Mouse (Mus musculus) adrenal gland, adult (tissue): ENCODE results near the gene Muc3.
"Not testable (repeated sequence)": the region's sequence is repeated elsewhere in the genome, so short reads cannot be mapped to it uniquely, and the experiment has no call there.

Source experiments
- DNase-seq, 2 experiments: peaks; one replicate each; pipeline ENCODE4 v3.0.0; 2022 to 2023; ENCODE audit warnings: low spot score in 1 of 2; ENCODE audit not compliant: inconsistent age in 2 of 2

Muc3 gene

GRCm38 (mm10) chr5:137123516-137123915 lies 25.6 kb downstream of the Muc3 start:
- no peak for DNase-seq

- DNase-seq, result peak; percentile 68 to 93
Observed at GRCm38 (mm10) chr5:137122686-137123193, 26.4 kb downstream of the Muc3 start.

- DNase-seq, result no peak
Observed at GRCm38 (mm10) chr5:137121280-137121679, 27.8 kb downstream of the Muc3 start.

- DNase-seq, result no peak
Observed at GRCm38 (mm10) chr5:137118878-137119277, 30.2 kb downstream of the Muc3 start.

GRCm38 (mm10) chr5:137117994-137118393 lies 31.1 kb downstream of the Muc3 start:
- not testable (repeated sequence) for DNase-seq

- DNase-seq, result no peak
Observed at GRCm38 (mm10) chr5:137116987-137117386, 32.1 kb downstream of the Muc3 start.

- DNase-seq, result peak; percentile 86 to 96
Observed at GRCm38 (mm10) chr5:137115866-137116847, 33.0 kb downstream of the Muc3 start, which contains the start of gene Trim56. TSS of gene Trim56 (minus strand) at chr5:137116209.

DNA sequence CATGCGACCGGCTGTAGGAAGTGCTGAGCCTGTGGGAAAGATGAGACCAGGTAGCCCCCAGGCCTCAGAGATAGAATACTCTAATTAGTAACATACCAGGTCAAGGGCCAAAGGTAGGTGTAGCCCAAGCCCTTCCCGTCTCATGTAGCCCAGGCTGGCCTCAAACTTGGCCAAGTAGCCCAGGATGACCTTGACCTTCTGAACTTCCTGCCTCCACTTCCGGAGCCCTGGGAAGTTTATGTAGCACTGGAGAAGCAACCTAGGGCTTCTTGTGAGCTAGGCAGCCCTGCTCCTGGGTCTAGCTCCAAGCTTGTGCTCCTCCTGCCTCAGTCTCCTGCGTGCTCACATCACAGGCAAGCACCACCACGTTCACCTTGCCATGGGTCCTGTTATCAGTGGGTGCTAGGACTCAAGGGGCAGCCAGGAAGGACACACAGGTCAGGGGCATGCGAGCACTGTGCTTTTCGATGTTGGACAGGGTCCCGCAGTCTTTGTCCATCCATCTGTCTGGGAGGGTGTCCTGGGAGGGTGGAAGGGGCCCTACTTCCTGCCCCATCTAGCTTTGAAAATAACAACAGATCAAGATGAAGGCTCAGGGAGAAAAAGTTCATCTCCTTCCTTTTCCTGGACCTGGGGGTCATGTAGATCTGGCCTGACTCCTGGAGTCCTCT lies 34.1 kb downstream of the Muc3 start:
- DNase-seq, result peak in 1 of 2 experiments; percentile 52

DNA sequence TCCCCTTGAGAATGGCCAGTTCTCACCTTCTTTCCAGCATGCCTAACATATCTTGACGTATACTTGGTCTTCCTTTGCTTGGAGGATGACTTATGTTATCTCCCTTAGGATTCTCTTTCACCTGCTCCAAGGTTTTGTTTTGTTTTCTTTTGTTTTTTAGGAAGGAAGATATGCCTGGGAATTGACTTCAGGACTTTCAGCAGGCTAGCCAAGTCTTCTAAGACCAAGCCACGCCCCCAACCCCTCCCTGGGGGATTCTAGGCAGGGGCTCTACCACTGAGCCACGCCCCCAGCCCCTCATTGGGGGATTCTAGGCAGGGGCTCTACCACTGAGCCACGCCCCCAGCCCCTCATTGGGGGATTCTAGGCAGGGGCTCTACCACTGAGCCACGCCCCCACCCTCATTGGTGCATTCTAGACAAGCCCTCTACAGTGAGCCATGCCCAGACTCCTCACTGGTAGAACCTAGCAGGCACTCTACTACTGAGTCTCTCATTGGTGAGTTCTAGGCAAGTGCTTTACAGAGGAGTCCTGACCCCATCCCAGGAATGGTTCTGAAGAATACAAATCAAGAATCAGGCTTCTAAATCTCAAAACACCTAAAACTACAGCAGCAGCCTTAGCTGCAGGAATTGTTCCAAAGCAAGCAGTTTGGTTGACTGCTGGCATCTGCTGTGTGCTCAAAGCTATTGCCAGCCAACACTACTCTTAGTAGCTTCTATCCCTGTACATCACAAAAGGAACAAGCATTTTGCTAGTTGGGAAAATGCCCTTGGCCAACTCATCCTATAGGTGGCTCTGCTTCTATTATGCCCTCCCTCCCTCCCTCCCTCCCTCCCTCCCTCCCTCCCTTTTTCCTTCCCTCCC lies 37.3 kb downstream of the Muc3 start:
- no peak for DNase-seq

DNA sequence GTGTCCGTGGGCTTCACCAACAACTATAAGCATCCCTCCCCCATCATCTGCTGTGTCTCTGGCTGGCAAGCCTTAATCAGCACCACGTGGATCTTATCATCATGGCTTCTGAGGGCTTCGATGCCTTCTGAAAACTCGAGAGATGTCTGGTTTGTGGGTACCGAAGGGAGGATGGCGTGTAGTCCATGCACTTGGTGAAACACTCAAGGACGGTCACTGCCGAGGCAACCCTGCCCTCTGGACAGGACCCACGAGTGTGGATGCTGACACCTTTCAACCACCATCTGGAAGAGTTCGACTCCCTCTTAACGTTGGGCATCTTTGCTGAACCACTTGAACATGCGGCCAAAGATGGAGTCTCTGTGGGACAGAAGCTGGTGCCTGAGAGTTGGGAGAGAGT lies 38.3 kb downstream of the Muc3 start:
- DNase-seq, result peak in 1 of 2 experiments; percentile 20

DNA sequence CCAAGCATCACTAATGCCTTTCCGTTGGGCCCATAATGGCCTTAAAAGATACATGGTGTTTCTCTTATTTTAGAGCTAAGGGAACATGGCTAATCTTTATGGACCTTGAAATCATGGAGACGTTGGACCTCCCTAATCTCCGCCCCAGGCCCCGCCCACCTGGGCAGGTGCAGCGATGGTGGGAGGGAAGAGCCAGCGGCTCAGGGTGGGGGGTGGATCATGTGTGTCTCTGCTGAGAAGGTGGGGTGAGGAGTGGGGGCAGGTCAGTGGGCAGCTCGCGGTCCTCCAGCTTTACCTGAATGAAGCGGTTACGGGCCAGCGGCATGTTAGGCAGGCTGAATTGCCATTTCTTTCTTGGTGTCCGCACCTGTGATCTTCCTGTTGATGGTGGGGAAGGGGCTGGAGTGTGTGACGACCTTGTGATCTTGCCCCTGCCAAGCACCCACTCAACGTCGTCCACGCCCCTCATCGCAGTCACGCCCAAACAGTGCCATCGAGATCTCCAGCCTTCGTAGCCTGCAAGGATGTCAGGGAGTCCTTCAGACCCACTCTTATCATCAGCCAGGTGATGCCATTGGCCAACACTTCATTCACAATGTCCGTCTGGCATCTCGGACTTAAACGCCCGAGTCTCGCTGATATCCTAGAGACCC lies 39.1 kb downstream of the Muc3 start:
- DNase-seq, result peak in 1 of 2 experiments; percentile 32

DNA sequence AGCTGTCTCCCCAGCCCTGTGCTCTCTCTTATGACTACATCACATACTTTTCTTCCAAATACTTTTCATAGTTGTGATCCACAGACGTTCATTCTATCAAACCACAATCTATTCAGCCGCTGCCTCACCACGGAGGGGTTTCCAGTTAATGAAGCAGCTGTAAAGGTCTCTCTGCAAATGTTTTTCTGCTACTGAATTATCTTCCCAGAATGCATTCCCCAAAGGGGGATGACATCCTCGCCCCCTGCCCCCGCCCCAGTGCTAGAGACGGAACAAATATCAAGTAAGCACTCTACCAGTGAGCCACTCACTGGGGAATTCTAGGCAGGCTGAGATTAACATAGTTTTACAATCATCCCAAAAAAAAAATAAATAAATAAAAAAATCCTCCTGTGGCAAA lies 41.0 kb downstream of the Muc3 start:
- peak in 1 of 2 experiments; percentile 22 for DNase-seq

GRCm38 (mm10) chr5:137107670-137108069 lies 41.5 kb downstream of the Muc3 start:
- DNase-seq, result peak in 1 of 2 experiments; percentile 34

- DNase-seq, result peak; percentile 81 to 95
Observed at GRCm38 (mm10) chr5:137107024-137107423, 42.1 kb downstream of the Muc3 start.

- peak in 1 of 2 experiments; percentile 44 for DNase-seq
Observed at GRCm38 (mm10) chr5:137106434-137106833, 42.7 kb downstream of the Muc3 start.

DNA sequence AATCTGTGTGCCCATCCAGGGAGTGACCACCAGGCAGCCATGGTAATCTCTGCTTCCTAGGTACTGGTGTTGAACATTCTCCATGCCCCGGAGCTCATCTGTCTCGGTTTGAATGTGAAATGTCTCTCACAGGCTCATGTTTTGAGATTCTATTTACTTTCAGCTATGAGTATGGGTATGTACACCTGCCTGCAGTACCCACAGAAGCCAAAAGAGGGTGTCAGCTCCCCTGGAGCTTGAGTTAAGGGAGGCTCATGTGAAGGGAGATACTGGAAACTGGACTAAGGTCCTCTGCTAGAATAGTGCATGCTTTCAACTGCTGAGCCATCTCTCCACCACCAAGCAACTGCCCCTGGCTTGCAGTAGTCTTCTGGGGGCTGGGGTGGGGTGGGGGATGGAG lies 45.2 kb downstream of the Muc3 start:
- DNase-seq, result peak in 1 of 2 experiments; percentile 42

- DNase-seq, result peak; percentile 92 to 93
Observed at GRCm38 (mm10) chr5:137102575-137103522, 46.3 kb downstream of the Muc3 start.

GRCm38 (mm10) chr5:137102078-137102477 lies 47.0 kb downstream of the Muc3 start:
- no peak for DNase-seq

DNA sequence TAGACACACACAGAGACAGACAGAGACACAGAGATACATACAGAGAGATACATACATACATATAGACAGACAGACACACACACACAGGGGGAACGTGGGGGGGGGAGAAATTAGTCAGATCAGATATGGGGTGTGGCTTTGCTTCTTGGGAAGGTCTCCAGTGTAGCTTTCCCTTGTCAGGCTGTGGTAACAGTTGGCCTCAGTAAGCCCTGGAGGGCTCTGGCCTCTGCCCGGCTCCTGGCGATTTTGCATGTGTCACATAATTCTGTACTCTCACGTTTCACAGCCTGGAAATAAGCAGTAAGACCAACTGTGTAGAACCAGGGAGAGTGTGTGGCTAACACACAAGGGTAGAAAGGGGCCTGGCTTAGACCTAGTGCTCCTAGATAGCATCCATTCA lies 48.5 kb downstream of the Muc3 start:
- DNase-seq, result no peak
